Mouse (Mus musculus) embryonic fibroblast, embryonic 13.5 days (primary cell): ENCODE measurements around the gene Rbm20.

Experiments
- CTCF ChIP-seq: IDR thresholded peaks from 2 replicates; pipeline ENCODE4 v1.5.1; 2011; ENCODE audit warnings: mild to moderate bottlenecking, control low read depth, low read length, moderate library complexity, borderline replicate concordance; ENCODE audit not compliant: insufficient read depth
- POLR2A ChIP-seq: IDR thresholded peaks from 2 replicates; pipeline ENCODE4 v1.6.1; 2011; ENCODE audit warnings: low read depth, mild to moderate bottlenecking, control low read depth, low read length, moderate library complexity

GRCm38 (mm10) chr19:53716469-53716868 is 39.4 kb downstream of the Rbm20 start:
- TF ChIP-seq CTCF (no peak), POLR2A (no peak)
